Mouse (Mus musculus): ENCODE measurements at regions not wholly inside any gene's neighbourhood (a gene's known extent, or its start where the extent isn't known, plus 50 kb on each side); places are given as distances from the start of the nearest gene placed in this dataset.
A peak's percentile ranks its signal among the peaks of the same experiment; 100 is the strongest.

GRCm38 (mm10) chr12:17481687-17482086, 62.9 kb upstream of the Odc1 start:
- H3K27ac ChIP-seq (ENCODE audit: low read depth, low read length): no peak overlapping the region
- WGBS: 95% methylated on average over 9 of the region's 9 CpGs
- H3K4me2 ChIP-seq (ENCODE audit: low read length): no peak overlapping the region
- peaks cover 3% of the 10 kb centered on the region; the same call in 1 of the 2 replicates for H3K4me1 ChIP-seq (ENCODE audit: control insufficient read depth, insufficient read depth, low read length)
- H3K4me3 ChIP-seq (ENCODE audit: low read depth, low read length): no peak overlapping the region
- H3K36me3 ChIP-seq (ENCODE audit: control insufficient read depth, insufficient read depth, low read length): no peaks in the 10 kb centered on the region
- no peak for DNase-seq (ENCODE audit: low spot score)
- no peak overlapping the region for H3K9ac ChIP-seq (ENCODE audit: low read length)
- ATAC-seq: no peak
- H3K27me3 ChIP-seq (replicated peaks; ENCODE audit: control insufficient read depth, insufficient read depth, low read length): no peaks in the 10 kb centered on the region
- no peaks in the 10 kb centered on the region for H3K9me3 ChIP-seq (replicated peaks; ENCODE audit: control insufficient read depth, low read length)

GRCm38 (mm10) chr12:17482196-17482595, 62.4 kb upstream of the Odc1 start:
- DNase-seq (ENCODE audit: low spot score) (no peak), ATAC-seq (no peak)
- no peak overlapping the region for H3K9ac ChIP-seq (ENCODE audit: low read length)
- H3K4me3 ChIP-seq (ENCODE audit: low read depth, low read length): no peak overlapping the region
- no peak overlapping the region for H3K4me2 ChIP-seq (ENCODE audit: low read length)
- H3K27me3 ChIP-seq (replicated peaks; ENCODE audit: control insufficient read depth, insufficient read depth, low read length): no peaks in the 10 kb centered on the region
- H3K9me3 ChIP-seq (replicated peaks; ENCODE audit: control insufficient read depth, low read length): no peaks in the 10 kb centered on the region
- WGBS: 95% methylated on average over 13 of the region's 13 CpGs
- no peak overlapping the region for H3K27ac ChIP-seq (ENCODE audit: low read depth, low read length)
- no peaks in the 10 kb centered on the region for H3K36me3 ChIP-seq (ENCODE audit: control insufficient read depth, insufficient read depth, low read length)
- H3K4me1 ChIP-seq (ENCODE audit: control insufficient read depth, insufficient read depth, low read length): peaks cover 3% of the 10 kb centered on the region; the same call in 1 of the 2 replicates

DNA sequence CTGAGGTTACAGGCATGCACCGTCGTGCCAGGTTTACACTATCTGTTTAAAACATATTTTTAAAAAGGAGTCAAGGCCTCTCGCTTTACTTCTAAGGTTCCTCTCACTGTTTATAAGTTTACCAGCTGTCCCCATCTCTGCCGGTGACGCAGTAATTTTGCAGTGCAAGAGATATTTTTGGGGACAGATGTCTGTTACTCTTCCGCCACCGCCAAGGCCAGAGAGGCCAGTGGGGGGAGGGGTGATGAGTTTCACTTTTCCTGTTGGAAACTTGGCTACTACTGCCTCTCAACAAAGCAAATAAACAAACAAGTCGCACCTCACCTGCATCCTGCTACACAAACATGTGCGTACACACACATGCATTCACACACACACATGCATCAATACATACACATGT, 60.1 kb upstream of the Odc1 start:
- 84% methylated on average over 9 of the region's 9 CpGs for WGBS
- H3K4me3 ChIP-seq (ENCODE audit: low read depth, low read length): no peak overlapping the region
- no peaks in the 10 kb centered on the region for H3K36me3 ChIP-seq (ENCODE audit: control insufficient read depth, insufficient read depth, low read length)
- H3K4me1 ChIP-seq (ENCODE audit: control insufficient read depth, insufficient read depth, low read length): peaks cover 3% of the 10 kb centered on the region; the same call in 1 of the 2 replicates
- no peak overlapping the region for H3K9ac ChIP-seq (ENCODE audit: low read length)
- no peak overlapping the region for H3K27ac ChIP-seq (ENCODE audit: low read depth, low read length)
- H3K27me3 ChIP-seq (replicated peaks; ENCODE audit: control insufficient read depth, insufficient read depth, low read length): no peaks in the 10 kb centered on the region
- H3K9me3 ChIP-seq (replicated peaks; ENCODE audit: control insufficient read depth, low read length): no peaks in the 10 kb centered on the region
- ATAC-seq: no peak
- no peak overlapping the region for H3K4me2 ChIP-seq (ENCODE audit: low read length)
- no peak for DNase-seq (ENCODE audit: low spot score)

DNA sequence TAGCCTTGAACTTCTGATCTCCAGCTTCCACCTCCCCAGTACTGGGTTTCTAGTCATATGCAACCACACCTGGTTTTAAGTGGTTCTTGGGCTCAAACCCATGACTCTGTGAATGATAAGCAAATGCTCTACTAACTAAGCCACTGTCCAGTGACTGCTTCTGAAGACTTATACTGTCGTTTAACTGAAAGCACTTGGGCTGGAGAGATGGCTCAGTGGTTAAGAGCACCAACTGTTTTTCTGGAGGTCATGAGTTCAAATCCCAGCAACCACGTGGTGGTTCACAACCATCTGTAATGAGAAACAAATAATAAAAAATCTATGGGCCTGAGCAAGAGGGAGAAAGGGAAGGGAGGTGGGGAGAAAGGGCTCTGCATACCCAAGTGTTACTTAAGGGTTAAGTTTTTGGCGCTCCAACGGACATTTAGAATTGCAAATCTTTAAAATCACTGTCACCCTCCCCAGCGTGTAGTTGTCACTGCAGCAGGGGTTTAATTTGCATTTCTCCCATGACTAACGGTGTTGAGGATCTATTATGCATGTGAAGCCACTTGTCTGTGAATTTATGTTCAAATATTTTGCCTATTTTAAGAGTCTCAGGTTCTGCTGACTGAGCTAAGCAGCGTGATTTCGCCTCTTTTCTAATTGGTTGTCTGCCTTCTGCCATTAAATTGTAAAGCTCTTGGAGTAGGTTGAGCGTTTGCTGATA, 58.4 kb upstream of the Odc1 start:
- Histone ChIP-seq H3K4me3 (ENCODE audit: low read depth, low read length) (no peak overlapping the region), H3K9me3 (replicated peaks; ENCODE audit: control insufficient read depth, low read length) (no peaks in the 10 kb centered on the region), H3K9ac (ENCODE audit: low read length) (no peak overlapping the region), H3K36me3 (ENCODE audit: control insufficient read depth, insufficient read depth, low read length) (no peaks in the 10 kb centered on the region), H3K4me2 (ENCODE audit: low read length) (no peak overlapping the region), H3K27ac (ENCODE audit: low read depth, low read length) (no peak overlapping the region), H3K27me3 (replicated peaks; ENCODE audit: control insufficient read depth, insufficient read depth, low read length) (no peaks in the 10 kb centered on the region), H3K4me1 (ENCODE audit: control insufficient read depth, insufficient read depth, low read length) (peaks cover 3% of the 10 kb centered on the region; the same call in 1 of the 2 replicates)
- ATAC-seq: peak; percentile 87
- 19% methylated on average over 9 of the region's 9 CpGs for WGBS
- peak; percentile 82 for DNase-seq (ENCODE audit: low spot score)

DNA sequence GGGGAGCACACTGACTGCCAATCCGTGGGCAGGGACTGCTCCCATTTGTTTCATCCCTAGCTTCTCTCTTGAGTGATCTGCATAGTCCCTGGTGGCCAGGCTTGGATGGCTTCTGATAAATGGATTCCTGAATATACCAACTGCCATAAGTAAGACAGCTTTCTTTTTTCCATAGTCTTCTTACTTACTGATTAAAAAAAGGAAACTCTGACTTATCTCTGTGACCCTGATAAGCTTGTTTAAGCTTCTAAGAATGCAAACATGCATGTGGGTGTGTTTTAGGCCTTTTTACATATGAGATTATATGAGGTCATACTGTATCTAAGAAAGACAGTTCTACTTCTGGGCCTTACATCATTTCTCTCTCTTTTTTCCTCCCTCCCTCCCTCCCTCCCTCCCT, 57.3 kb upstream of the Odc1 start:
- Histone ChIP-seq H3K9me3 (replicated peaks; ENCODE audit: control insufficient read depth, low read length) (no peaks in the 10 kb centered on the region), H3K4me3 (ENCODE audit: low read depth, low read length) (no peak overlapping the region), H3K4me1 (ENCODE audit: control insufficient read depth, insufficient read depth, low read length) (peaks cover 3% of the 10 kb centered on the region; the same call in 1 of the 2 replicates), H3K27me3 (replicated peaks; ENCODE audit: control insufficient read depth, insufficient read depth, low read length) (no peaks in the 10 kb centered on the region), H3K4me2 (ENCODE audit: low read length) (no peak overlapping the region), H3K36me3 (ENCODE audit: control insufficient read depth, insufficient read depth, low read length) (no peaks in the 10 kb centered on the region), H3K27ac (ENCODE audit: low read depth, low read length) (no peak overlapping the region), H3K9ac (ENCODE audit: low read length) (no peak overlapping the region)
- WGBS: 19% methylated on average over 1 of the region's 1 CpGs
- ATAC-seq: no peak
- DNase-seq (ENCODE audit: low spot score): no peak

GRCm38 (mm10) chr12:17488203-17488602, 56.4 kb upstream of the Odc1 start:
- Histone ChIP-seq H3K4me1 (ENCODE audit: control insufficient read depth, insufficient read depth, low read length) (peaks cover 3% of the 10 kb centered on the region; the same call in 1 of the 2 replicates), H3K27ac (ENCODE audit: low read depth, low read length) (no peak overlapping the region), H3K9me3 (replicated peaks; ENCODE audit: control insufficient read depth, low read length) (no peaks in the 10 kb centered on the region), H3K9ac (ENCODE audit: low read length) (no peak overlapping the region), H3K4me3 (ENCODE audit: low read depth, low read length) (no peak overlapping the region), H3K4me2 (ENCODE audit: low read length) (no peak overlapping the region), H3K36me3 (ENCODE audit: control insufficient read depth, insufficient read depth, low read length) (no peaks in the 10 kb centered on the region), H3K27me3 (replicated peaks; ENCODE audit: control insufficient read depth, insufficient read depth, low read length) (no peaks in the 10 kb centered on the region)
- WGBS: 77% methylated on average over 1 of the region's 1 CpGs
- ATAC-seq (no peak), DNase-seq (ENCODE audit: low spot score) (no peak)

DNA sequence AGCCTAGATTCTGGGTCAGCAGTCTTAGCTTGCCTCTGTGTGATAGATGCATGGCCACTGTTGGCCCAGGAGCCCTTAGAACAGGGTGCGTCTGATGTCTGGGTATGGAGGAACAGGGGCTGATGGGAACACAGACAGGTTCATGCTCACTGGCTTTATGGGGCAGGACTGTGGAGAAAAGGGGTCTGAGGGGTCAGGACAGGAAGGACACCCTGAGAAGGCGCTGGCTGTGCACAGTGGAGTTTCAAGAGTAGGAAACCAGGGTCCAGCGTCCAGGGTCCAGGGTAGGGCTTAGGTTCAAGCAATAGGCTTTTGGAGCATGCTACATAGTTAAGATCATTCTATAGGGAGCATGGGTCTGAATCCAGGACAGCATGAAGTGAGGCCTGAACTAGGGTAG, 54.6 kb upstream of the Odc1 start:
- Histone ChIP-seq H3K9ac (ENCODE audit: low read length) (no peak overlapping the region), H3K9me3 (replicated peaks; ENCODE audit: control insufficient read depth, low read length) (no peaks in the 10 kb centered on the region), H3K27ac (ENCODE audit: low read depth, low read length) (no peak overlapping the region), H3K4me2 (ENCODE audit: low read length) (no peak overlapping the region), H3K4me3 (ENCODE audit: low read depth, low read length) (no peak overlapping the region), H3K4me1 (ENCODE audit: control insufficient read depth, insufficient read depth, low read length) (peaks cover 3% of the 10 kb centered on the region; the same call in 1 of the 2 replicates), H3K36me3 (ENCODE audit: control insufficient read depth, insufficient read depth, low read length) (no peaks in the 10 kb centered on the region), H3K27me3 (replicated peaks; ENCODE audit: control insufficient read depth, insufficient read depth, low read length) (no peaks in the 10 kb centered on the region)
- 87% methylated on average over 3 of the region's 3 CpGs for WGBS
- no peak for ATAC-seq
- no peak for DNase-seq (ENCODE audit: low spot score)

- Histone ChIP-seq H3K27ac (ENCODE audit: low read depth, low read length) (no peak overlapping the region), H3K9me3 (replicated peaks; ENCODE audit: control insufficient read depth, low read length) (no peaks in the 10 kb centered on the region), H3K36me3 (ENCODE audit: control insufficient read depth, insufficient read depth, low read length) (no peaks in the 10 kb centered on the region), H3K27me3 (replicated peaks; ENCODE audit: control insufficient read depth, insufficient read depth, low read length) (no peaks in the 10 kb centered on the region), H3K9ac (ENCODE audit: low read length) (no peak overlapping the region), H3K4me3 (ENCODE audit: low read depth, low read length) (no peak overlapping the region), H3K4me1 (ENCODE audit: control insufficient read depth, insufficient read depth, low read length) (peaks cover 5% of the 10 kb centered on the region; the same call in 1 of the 2 replicates), H3K4me2 (ENCODE audit: low read length) (no peak overlapping the region)
- WGBS: 52% methylated on average over 4 of the region's 4 CpGs
- DNase-seq (ENCODE audit: low spot score) (no peak), ATAC-seq (no peak)
These were observed 52.0 kb upstream of the Odc1 start for GRCm38 (mm10) chr12:17492574-17492973.

DNA sequence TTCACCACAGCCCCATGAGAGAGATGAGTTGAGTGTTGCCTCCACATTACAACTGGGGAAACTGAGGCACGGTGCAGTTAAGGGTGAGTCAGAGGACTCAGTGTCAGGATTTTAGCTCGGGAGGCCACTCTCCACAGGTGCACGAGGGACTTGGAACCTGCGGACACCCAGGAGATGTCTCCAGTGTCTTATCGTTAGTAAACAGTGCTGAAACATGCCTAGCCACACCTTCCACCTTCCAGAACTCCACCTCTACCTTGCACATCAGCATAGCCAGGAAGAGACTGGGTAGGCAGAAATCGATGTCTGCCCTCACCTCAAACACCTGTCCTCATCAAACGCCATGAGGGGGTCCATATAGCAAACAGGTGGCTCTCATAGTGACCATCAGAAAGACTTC, 51.5 kb upstream of the Odc1 start:
- no peak for ATAC-seq
- WGBS: 88% methylated on average over 7 of the region's 7 CpGs

More for the DNA sequence above, 51.5 kb upstream of the Odc1 start:
- Histone ChIP-seq H3K36me3 (ENCODE audit: control insufficient read depth, insufficient read depth, low read length) (no peaks in the 10 kb centered on the region), H3K9ac (ENCODE audit: low read length) (no peak overlapping the region), H3K9me3 (replicated peaks; ENCODE audit: control insufficient read depth, low read length) (no peaks in the 10 kb centered on the region), H3K4me1 (ENCODE audit: control insufficient read depth, insufficient read depth, low read length) (peaks cover 5% of the 10 kb centered on the region; the same call in 1 of the 2 replicates), H3K27ac (ENCODE audit: low read depth, low read length) (no peak overlapping the region), H3K4me3 (ENCODE audit: low read depth, low read length) (no peak overlapping the region), H3K4me2 (ENCODE audit: low read length) (no peak overlapping the region), H3K27me3 (replicated peaks; ENCODE audit: control insufficient read depth, insufficient read depth, low read length) (no peaks in the 10 kb centered on the region)
- DNase-seq (ENCODE audit: low spot score): no peak
